Mouse (Mus musculus) midbrain, postnatal 0 days (tissue): Measurements from ENCODE around the gene Pdzd2. TPM values are rescaled to one million over a fixed set of nuclear protein-coding genes. Genes with fewer than 3 reads are reported as not detected.

Source experiments
- ATAC-seq: fragments of 200-750 bp; cut with Nextera tagmentation; 2 replicates; pipeline ENCODE4 v1.8.0; 2017; ENCODE audit warnings: moderate number of reproducible peaks, mild to moderate bottlenecking, moderate TSS enrichment, moderate library complexity; ENCODE audit not compliant: low FRiP score
- DNase-seq: peaks from one replicate; pipeline ENCODE4 v3.0.0-alpha.2; 2015; ENCODE audit warnings: low spot score
- H3K27ac ChIP-seq: fragments of 300-500 bp; sonication (generic); 2 replicates; pipeline ENCODE4 v1.5.1; 2014; ENCODE audit warnings: low read depth, mild to moderate bottlenecking, low read length, mixed read lengths
- H3K27me3 ChIP-seq: fragments of 300-500 bp; sonication (generic); 2 replicates; pipeline ENCODE4 v1.6.1; 2014; ENCODE audit warnings: low read length, control low read depth, mixed read lengths; ENCODE audit not compliant: insufficient read depth
- H3K36me3 ChIP-seq: fragments of 300-500 bp; sonication (generic); 2 replicates; pipeline ENCODE4 v1.6.1; 2014; ENCODE audit warnings: low read length, control low read depth, mixed read lengths; ENCODE audit not compliant: insufficient read depth
- H3K4me1 ChIP-seq: fragments of 300-500 bp; sonication (generic); 2 replicates; pipeline ENCODE4 v1.6.1; 2014; ENCODE audit warnings: mild to moderate bottlenecking, control low read depth, antibody characterized with exemption, low read length, mixed read lengths; ENCODE audit not compliant: insufficient read depth
- H3K4me2 ChIP-seq: fragments of 300-500 bp; sonication (generic); 2 replicates; pipeline ENCODE4 v1.6.1; 2014; ENCODE audit warnings: low read depth, mild to moderate bottlenecking, low read length, mixed read lengths; ENCODE audit not compliant: poor library complexity, severe bottlenecking
- H3K4me3 ChIP-seq: fragments of 300-500 bp; sonication (generic); 2 replicates; pipeline ENCODE4 v1.5.1; 2014; ENCODE audit warnings: low read depth, mild to moderate bottlenecking, low read length, moderate library complexity
- H3K9ac ChIP-seq: fragments of 300-500 bp; sonication (generic); replicated peaks from 2 replicates; pipeline ENCODE4 v1.6.1; 2014; ENCODE audit warnings: mild to moderate bottlenecking, low read length, moderate library complexity, mixed read lengths; ENCODE audit not compliant: poor library complexity, severe bottlenecking
- H3K9me3 ChIP-seq: fragments of 300-500 bp; sonication (generic); 2 replicates; pipeline ENCODE4 v1.6.1; 2016; ENCODE audit warnings: low read length, control low read depth
- CTCF ChIP-seq: IDR thresholded peaks from 2 replicates; pipeline ENCODE4 v1.5.1; 2016; ENCODE audit warnings: antibody characterized with exemption, mild to moderate bottlenecking
- WGBS: fragments of 180-500 bp; shearing (Covaris S2); extraction: QIAGEN DNeasy Blood & Tissue Kit; methylation state at CpG from one replicate; pipeline ENCODE4 v1.1.7; 2014; 5-methylcytosine and 5-hydroxymethylcytosine counted together
- polyA plus RNA-seq: library from polyadenylated mRNA; unstranded; fragments of >200 nt; fragmentation: Nextera tagmentation; extraction: Ambion mirVana; gene quantifications from 2 replicates; pipeline ENCODE4 v1.2.1, GENCODE M21; 2015
- total RNA-seq: library from RNA; depleted of rRNA; stranded (reverse); fragments of >200 nt; gene quantifications from 2 replicates; pipeline ENCODE4 v1.2.3, GENCODE M21; 2014

Pdzd2 gene
- total and polyA plus RNA-seq, 2 experiments from 2014 or later: 15.8 to 29.8 TPM

DNA sequence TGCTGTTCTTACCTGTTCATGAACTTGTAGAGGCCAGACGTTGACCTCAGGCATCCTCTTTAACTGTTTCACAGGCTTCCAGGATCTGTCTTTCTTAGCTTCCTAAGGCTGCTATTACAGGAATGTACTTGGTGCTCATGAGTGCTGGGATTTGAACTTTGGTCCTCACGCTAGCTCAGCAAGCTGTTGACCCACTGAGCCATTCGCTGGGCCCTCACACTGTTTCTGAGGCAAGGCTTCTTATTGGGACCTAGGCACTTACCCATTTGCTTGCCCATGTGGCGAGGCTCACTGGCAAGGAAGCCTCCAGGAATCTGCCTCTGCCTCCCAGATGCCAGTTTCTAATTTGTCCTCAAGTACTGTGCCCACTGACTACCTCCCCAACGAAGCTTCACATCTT, 419.8 kb downstream of the Pdzd2 start:
- no peaks in the 10 kb centered on the region for H3K36me3 ChIP-seq
- H3K27me3 ChIP-seq: 0 out of 2 replicates have a peak, but pooled peaks cover 4% of the 10 kb centered on the region
- DNase-seq (no peak), ATAC-seq (no peak)
- 49% methylated on average over 5 of the region's 5 CpGs for WGBS
- H3K4me2 ChIP-seq: no peak overlapping the region
- TF ChIP-seq CTCF: no peak
- H3K9me3 ChIP-seq: no peaks in the 10 kb centered on the region
- H3K4me3 ChIP-seq: no peak overlapping the region
- H3K4me1 ChIP-seq: peaks cover 11% of the 10 kb centered on the region
- H3K9ac ChIP-seq: no peak overlapping the region
- H3K27ac ChIP-seq: no peak overlapping the region

DNA sequence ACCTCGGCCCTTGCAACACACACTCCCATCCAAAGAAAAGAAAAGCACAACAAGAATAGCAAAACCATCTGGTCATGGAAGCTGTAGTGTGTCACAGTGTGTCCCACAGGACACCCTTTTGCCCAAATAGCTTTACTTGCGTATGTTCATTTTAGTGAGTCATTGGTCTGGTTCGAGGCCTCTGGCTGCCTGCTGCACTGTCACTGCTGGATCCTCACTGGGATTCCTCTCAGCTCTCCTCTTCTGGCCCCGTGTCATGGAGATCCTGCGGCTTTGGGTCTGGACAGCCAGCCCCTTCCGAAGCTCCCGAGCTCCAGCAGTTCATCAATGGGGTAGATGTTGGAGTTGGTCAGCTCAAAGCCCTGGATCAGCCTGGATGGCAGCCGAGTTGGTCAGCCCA, 421.3 kb downstream of the Pdzd2 start:
- no peak overlapping the region for H3K9ac ChIP-seq
- no peak for DNase-seq
- no peak overlapping the region for H3K4me2 ChIP-seq
- no peak overlapping the region for H3K4me3 ChIP-seq
- TF ChIP-seq CTCF: no peak
- 0 out of 2 replicates have a peak, but pooled peaks cover 5% of the 10 kb centered on the region for H3K4me1 ChIP-seq
- H3K27ac ChIP-seq: no peak overlapping the region
- H3K27me3 ChIP-seq: 0 out of 2 replicates have a peak, but pooled peaks cover 4% of the 10 kb centered on the region
- WGBS: 81% methylated on average over 8 of the region's 8 CpGs
- H3K9me3 ChIP-seq: no peaks in the 10 kb centered on the region
- H3K36me3 ChIP-seq: no peaks in the 10 kb centered on the region
- ATAC-seq: no peak

DNA sequence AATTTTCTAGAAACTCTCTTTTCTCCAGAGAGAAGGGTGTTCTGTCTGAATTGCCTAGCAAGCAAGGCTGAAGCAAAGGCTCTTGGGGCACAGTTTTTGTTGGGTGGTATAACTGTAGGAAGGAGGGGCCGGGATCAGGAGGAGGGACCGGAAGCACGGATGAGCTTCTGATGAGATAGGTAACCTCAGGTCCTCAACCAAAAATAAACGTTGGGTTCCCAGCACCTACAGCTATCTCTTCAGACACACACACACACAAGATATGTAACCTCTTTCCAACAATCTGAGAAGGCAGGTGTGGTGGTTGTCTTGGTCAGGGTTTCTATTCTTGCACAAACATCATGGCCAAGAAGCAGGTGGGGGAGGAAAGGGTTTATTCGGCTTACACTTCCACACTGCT, 422.4 kb downstream of the Pdzd2 start:
- DNase-seq (no peak), ATAC-seq (no peak)
- Histone ChIP-seq H3K4me2 (no peak overlapping the region), H3K4me1 (no peaks in the 10 kb centered on the region), H3K27me3 (0 out of 2 replicates have a peak, but pooled peaks cover 4% of the 10 kb centered on the region), H3K4me3 (no peak overlapping the region), H3K36me3 (no peaks in the 10 kb centered on the region), H3K9me3 (no peaks in the 10 kb centered on the region), H3K9ac (no peak overlapping the region), H3K27ac (no peak overlapping the region)
- TF ChIP-seq CTCF: no peak
- WGBS: 91% methylated on average over 5 of the region's 5 CpGs

DNA sequence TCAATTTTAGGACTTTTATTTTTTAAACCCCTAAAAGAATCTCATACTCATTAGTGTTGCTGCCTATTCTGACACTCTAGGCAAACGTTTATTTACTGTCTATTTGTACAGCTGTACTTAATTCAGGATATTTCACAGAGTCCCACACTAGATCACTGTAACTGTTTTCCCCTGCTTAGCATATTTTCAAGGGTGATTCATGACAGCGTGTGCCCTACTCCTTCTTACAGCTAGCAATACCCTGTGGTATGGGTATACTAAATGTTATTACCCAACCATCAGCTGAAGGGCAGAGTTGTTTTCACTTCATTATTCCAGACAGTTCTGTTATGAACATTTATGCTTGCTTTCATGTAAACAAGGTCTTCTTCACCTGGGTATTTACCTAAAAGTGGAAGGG, 423.7 kb downstream of the Pdzd2 start:
- H3K4me2 ChIP-seq: no peak overlapping the region
- H3K36me3 ChIP-seq: no peaks in the 10 kb centered on the region
- no peaks in the 10 kb centered on the region for H3K9me3 ChIP-seq
- DNase-seq (no peak), ATAC-seq (no peak)
- 72% methylated on average over 2 of the region's 2 CpGs for WGBS
- H3K9ac ChIP-seq: no peak overlapping the region
- no peaks in the 10 kb centered on the region for H3K4me1 ChIP-seq
- no peak overlapping the region for H3K27ac ChIP-seq
- H3K4me3 ChIP-seq: no peak overlapping the region
- H3K27me3 ChIP-seq: 0 out of 2 replicates have a peak, but pooled peaks cover 4% of the 10 kb centered on the region
- no peak for TF ChIP-seq CTCF

DNA sequence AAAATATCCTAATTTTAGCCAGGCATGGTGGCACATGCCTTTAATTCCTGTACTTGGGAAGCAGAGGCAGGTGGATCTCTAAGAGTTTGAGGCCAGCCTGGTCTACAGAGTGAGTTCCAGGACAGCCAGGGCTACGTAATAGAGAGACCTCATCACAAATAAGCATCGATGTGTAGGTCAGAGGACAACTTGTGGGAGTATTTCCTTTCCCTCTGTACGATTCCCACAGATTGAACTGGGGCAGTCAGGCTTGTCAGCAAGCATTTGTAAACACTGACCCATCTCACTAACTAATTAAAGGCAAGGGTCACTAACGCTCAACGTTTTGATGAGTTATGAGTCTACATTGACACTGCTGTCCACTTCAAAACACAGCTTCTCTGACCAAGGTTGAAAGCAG, 425.1 kb downstream of the Pdzd2 start:
- Histone ChIP-seq H3K27me3 (no peaks in the 10 kb centered on the region), H3K4me1 (no peaks in the 10 kb centered on the region), H3K9me3 (no peaks in the 10 kb centered on the region), H3K36me3 (no peaks in the 10 kb centered on the region), H3K4me3 (no peak overlapping the region), H3K27ac (no peak overlapping the region), H3K4me2 (no peak overlapping the region), H3K9ac (no peak overlapping the region)
- WGBS: 89% methylated on average over 5 of the region's 5 CpGs
- ATAC-seq (no peak), DNase-seq (no peak)
- TF ChIP-seq CTCF: no peak

DNA sequence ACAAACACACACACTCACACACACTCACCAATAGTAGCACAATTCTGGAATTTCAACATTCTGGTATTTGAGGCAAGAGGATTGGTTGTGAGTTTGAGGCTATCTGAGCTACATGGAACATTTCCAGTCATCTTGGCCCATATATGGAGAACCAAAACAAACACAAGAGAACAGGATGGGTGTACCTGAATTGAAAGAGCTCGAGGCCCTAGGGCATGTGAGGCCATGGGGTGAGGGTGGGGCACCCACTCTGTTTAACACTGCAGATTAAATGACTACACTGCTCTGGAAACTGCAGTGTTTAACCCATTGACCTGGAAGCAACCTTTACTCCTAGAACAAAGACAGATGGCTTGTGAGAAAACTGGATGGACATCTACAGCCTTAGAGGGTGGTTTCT, 426.5 kb downstream of the Pdzd2 start:
- Histone ChIP-seq H3K4me1 (no peaks in the 10 kb centered on the region), H3K9me3 (no peaks in the 10 kb centered on the region), H3K4me3 (no peak overlapping the region), H3K9ac (no peak overlapping the region), H3K4me2 (no peak overlapping the region), H3K36me3 (no peaks in the 10 kb centered on the region), H3K27ac (no peak overlapping the region), H3K27me3 (no peaks in the 10 kb centered on the region)
- ATAC-seq (no peak), DNase-seq (no peak)
- WGBS: 50% methylated on average over 1 of the region's 1 CpGs
- no peak for TF ChIP-seq CTCF
